Comparison of ENCODE assay signal across 10 mouse cellular contexts in the genomic region with DNA sequence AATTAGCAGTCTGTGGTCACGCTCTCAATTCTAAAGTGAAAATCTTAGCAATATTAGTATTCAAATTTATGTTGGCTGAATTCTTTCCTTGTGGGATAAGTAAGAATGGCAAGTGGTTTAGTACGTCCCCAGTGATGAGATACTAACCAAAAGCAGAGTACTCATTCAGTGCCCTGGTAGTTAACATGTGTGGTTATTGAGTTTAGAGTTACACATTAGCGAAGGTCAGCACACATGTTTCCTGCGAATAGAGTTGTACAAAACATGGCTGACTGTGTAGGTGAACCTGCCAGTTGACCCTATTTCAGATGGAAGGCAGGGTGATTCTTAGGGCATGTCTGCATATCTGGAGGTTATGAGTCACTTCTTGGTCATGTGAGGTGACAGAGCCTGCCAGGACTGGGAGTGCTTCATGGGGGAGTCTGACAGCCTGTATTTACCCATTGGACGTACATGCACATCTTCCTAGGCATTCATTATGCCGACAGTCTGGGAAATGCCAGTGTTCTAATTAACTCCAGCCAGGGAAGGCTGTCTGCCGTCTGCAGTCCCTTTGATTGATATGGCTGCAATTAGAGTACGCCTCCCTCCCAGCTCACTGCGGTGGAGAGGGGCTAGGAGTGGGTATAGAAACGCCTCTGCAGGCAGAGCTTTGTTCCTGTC.
DNase-seq lines count a peak whose midpoint lies in the region; ATAC-seq and TF ChIP-seq lines count a peak whose summit lies in the region.
"Had no signal": no experiment of that assay in that cellular context is flagged by ENCODE, and none has a peak within 500 bp of the region (broad histone marks: within the 10 kb centered on the region; RNA-seq: fewer than 3 reads in every experiment).

No protein-coding gene starts in this region.

- no peak overlapping the region for H3K4me3 ChIP-seq in embryonic facial prominence, embryonic 13.5 days
- H3K4me3 ChIP-seq in olfactory bulb, adult 2 months (ENCODE audit: insufficient read depth, low read depth, low read length): no peak overlapping the region
- H3K4me3 ChIP-seq in intestine, postnatal 0 days (ENCODE audit: low read depth, low read length): no peak overlapping the region

- 18% methylated on average over 10 of the region's 10 CpGs for WGBS in embryonic facial prominence, embryonic 13.5 days
- WGBS in olfactory bulb, adult 2 months: 25% methylated on average over 10 of the region's 10 CpGs
- WGBS in intestine, postnatal 0 days: 47% methylated on average over 10 of the region's 10 CpGs

- H3K27ac ChIP-seq in embryonic facial prominence, embryonic 13.5 days: no peak overlapping the region
- peak overlapping the region; percentile 92 for H3K27ac ChIP-seq in olfactory bulb, adult 2 months (ENCODE audit: insufficient read depth, low read depth, low read length)
- H3K27ac ChIP-seq in intestine, postnatal 0 days (ENCODE audit: low read depth, low read length): no peak overlapping the region

- H3K4me2 ChIP-seq in embryonic facial prominence, embryonic 13.5 days: no peak overlapping the region
- no peak overlapping the region for H3K4me2 ChIP-seq in intestine, postnatal 0 days (replicated peaks; ENCODE audit: low read depth)

- no peaks in the 10 kb centered on the region for H3K27me3 ChIP-seq in embryonic facial prominence, embryonic 13.5 days
- no peaks in the 10 kb centered on the region for H3K27me3 ChIP-seq in intestine, postnatal 0 days (replicated peaks; ENCODE audit: control insufficient read depth, insufficient read depth, low read length)

- peak; percentile 11 to 30 for DNase-seq in left cerebral cortex, postnatal 14 days (ENCODE audit: low spot score in 2 of 2)
- DNase-seq in left cerebral cortex, adult 8-10 months (ENCODE audit: low spot score in 2 of 2): no peak
- peak; percentile 28 to 30 for DNase-seq in layer of hippocampus, adult 8-10 months (ENCODE audit: low spot score in 2 of 2)
- DNase-seq in liver: no peak
- DNase-seq: cerebellum, adult 9-10 months had no signal

- ATAC-seq in embryonic facial prominence, embryonic 13.5 days (ENCODE audit: insufficient number of reproducible peaks, insufficient read depth, low FRiP score, low TSS enrichment, low read depth): peak; percentile 48; the same call in 1 of the 2 replicates
- no peak for ATAC-seq in erythroid progenitor cell, adult 5-6 weeks (replicated peaks; ENCODE audit: low FRiP score, poor library complexity, severe bottlenecking)
- no peak for ATAC-seq in intestine, postnatal 0 days

- H3K36me3 ChIP-seq in embryonic facial prominence, embryonic 13.5 days: no peaks in the 10 kb centered on the region
- no peaks in the 10 kb centered on the region for H3K36me3 ChIP-seq in intestine, postnatal 0 days (ENCODE audit: control insufficient read depth, insufficient read depth)
- H3K36me3 ChIP-seq: G1E had no signal

- no peak for TF ChIP-seq CTCF in olfactory bulb, adult 2 months (IDR thresholded peaks at IDR 0.05; ENCODE audit: insufficient read depth, low read depth, low read length)
- no peak for TF ChIP-seq CTCF in intestine, postnatal 0 days (IDR thresholded peaks at IDR 0.05; ENCODE audit: low read depth)

- H3K9ac ChIP-seq in embryonic facial prominence, embryonic 13.5 days: no peak overlapping the region
- H3K9ac ChIP-seq in intestine, postnatal 0 days (ENCODE audit: low read depth, low read length): no peak overlapping the region

- no peak for TF ChIP-seq POLR2A in olfactory bulb, adult 2 months (IDR thresholded peaks at IDR 0.05; ENCODE audit: insufficient read depth, low read depth, low read length)

- H3K4me1 ChIP-seq in embryonic facial prominence, embryonic 13.5 days: peaks cover 13% of the 10 kb centered on the region; the same call in 1 of the 2 replicates
- H3K4me1 ChIP-seq in olfactory bulb, adult 2 months (ENCODE audit: control insufficient read depth, insufficient read depth, low read length): peaks cover 13% of the 10 kb centered on the region
- no peaks in the 10 kb centered on the region for H3K4me1 ChIP-seq in intestine, postnatal 0 days (replicated peaks; ENCODE audit: control insufficient read depth, insufficient read depth, low read length)

- intact Hi-C loops in left cerebral cortex, postnatal 14 days (cut with DNase I): no loop called here

- H3K9me3 ChIP-seq in embryonic facial prominence, embryonic 13.5 days: no peaks in the 10 kb centered on the region
- no peaks in the 10 kb centered on the region for H3K9me3 ChIP-seq in intestine, postnatal 0 days (ENCODE audit: control insufficient read depth)

Comparison
In these comparisons a context has a peak if more than half of its experiments do, and no peak if none do; other contexts are left out.
1. DNase-seq: peak in left cerebral cortex, postnatal 14 days (2 of 2) and layer of hippocampus, adult 8-10 months (2 of 2); none in left cerebral cortex, adult 8-10 months (0 of 2) and liver (single experiment).